9 mouse cellular contexts compared by ENCODE assay signal in the genomic region with DNA sequence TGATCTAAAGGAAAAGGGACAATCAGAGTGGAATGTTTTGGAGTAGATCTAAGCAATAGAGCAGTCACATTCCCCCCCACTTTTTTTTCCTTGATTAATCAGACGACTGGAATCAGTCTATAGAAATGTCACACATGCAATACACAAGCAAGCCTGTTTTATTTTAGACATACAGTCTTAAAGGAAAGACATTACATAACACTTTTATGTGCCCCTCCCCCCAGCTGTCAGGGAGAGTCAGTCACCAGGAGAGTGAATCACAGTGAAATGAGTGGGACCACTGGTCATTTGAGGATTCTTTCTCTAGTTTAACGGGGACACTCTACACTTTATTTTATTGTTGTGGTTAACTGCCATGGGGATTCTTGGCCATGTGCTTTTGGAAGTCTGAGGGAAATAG. TPM values are rescaled to one million over a fixed set of nuclear protein-coding genes. Genes with fewer than 3 reads are reported as not detected.
A peak's percentile ranks its signal among the peaks of the same experiment; 100 is the strongest.
DNase-seq lines count a peak whose midpoint lies in the region; ATAC-seq lines count a peak whose summit lies in the region.
"Had no signal": no experiment of that assay in that cellular context is flagged by ENCODE, and none has a peak within 500 bp of the region (broad histone marks: within the 10 kb centered on the region; RNA-seq: fewer than 3 reads in every experiment).

No protein-coding gene starts in this region.

- H3K9ac ChIP-seq in kidney, embryonic 14.5 days (ENCODE audit: low read depth, low read length): no peak overlapping the region
- no peak overlapping the region; the same call in 1 of the 2 replicates for H3K9ac ChIP-seq in forebrain, embryonic 13.5 days
- no peak overlapping the region for H3K9ac ChIP-seq in limb, embryonic 12.5 days (replicated peaks)
- no peak overlapping the region for H3K9ac ChIP-seq in neural tube, embryonic 14.5 days (replicated peaks; ENCODE audit: low read depth, low read length)

- H3K36me3 ChIP-seq in kidney, embryonic 14.5 days (ENCODE audit: control insufficient read depth, insufficient read depth, low read length): peaks cover 3% of the 10 kb centered on the region; the same call in 1 of the 2 replicates
- 0 out of 2 replicates have a peak, but pooled peaks cover 2% of the 10 kb centered on the region for H3K36me3 ChIP-seq in forebrain, embryonic 13.5 days (ENCODE audit: poor library complexity, severe bottlenecking)
- H3K36me3 ChIP-seq in limb, embryonic 12.5 days: no peaks in the 10 kb centered on the region
- no peaks in the 10 kb centered on the region for H3K36me3 ChIP-seq in neural tube, embryonic 14.5 days (ENCODE audit: control insufficient read depth, insufficient read depth, low read length)

- H3K4me1 ChIP-seq in kidney, embryonic 14.5 days (ENCODE audit: control insufficient read depth, insufficient read depth, low read length): peaks cover 17% of the 10 kb centered on the region
- H3K4me1 ChIP-seq in forebrain, embryonic 13.5 days: peaks cover 17% of the 10 kb centered on the region
- peaks cover 8% of the 10 kb centered on the region for H3K4me1 ChIP-seq in limb, embryonic 12.5 days (replicated peaks)
- H3K4me1 ChIP-seq in neural tube, embryonic 14.5 days (ENCODE audit: control insufficient read depth, insufficient read depth, low read length): 0 out of 2 replicates have a peak, but pooled peaks cover 2% of the 10 kb centered on the region

- H3K4me3 ChIP-seq in kidney, embryonic 14.5 days (ENCODE audit: low read length): peak overlapping the region; percentile 75
- peak overlapping the region; percentile 78 for H3K4me3 ChIP-seq in forebrain, embryonic 13.5 days
- H3K4me3 ChIP-seq in limb, embryonic 12.5 days (replicated peaks): peak overlapping the region; percentile 76; the same call in 1 of the 2 replicates
- peak overlapping the region; percentile 75 for H3K4me3 ChIP-seq in neural tube, embryonic 14.5 days (ENCODE audit: low read depth, low read length)

- H3K27ac ChIP-seq in kidney, embryonic 14.5 days (ENCODE audit: low read depth, low read length): no peak overlapping the region
- no peak overlapping the region for H3K27ac ChIP-seq in forebrain, embryonic 13.5 days
- no peak overlapping the region for H3K27ac ChIP-seq in limb, embryonic 12.5 days
- no peak overlapping the region for H3K27ac ChIP-seq in neural tube, embryonic 14.5 days (ENCODE audit: low read depth, low read length)

- no peaks in the 10 kb centered on the region for H3K9me3 ChIP-seq in kidney, embryonic 14.5 days (ENCODE audit: control insufficient read depth, low read length)
- H3K9me3 ChIP-seq in forebrain, embryonic 13.5 days (replicated peaks): no peaks in the 10 kb centered on the region
- no peaks in the 10 kb centered on the region for H3K9me3 ChIP-seq in limb, embryonic 12.5 days
- no peaks in the 10 kb centered on the region for H3K9me3 ChIP-seq in neural tube, embryonic 14.5 days (ENCODE audit: control insufficient read depth, low read length)

- no peak for DNase-seq in kidney, adult 18-20 months
- no peak for DNase-seq in right cerebral cortex, postnatal 4 days
- DNase-seq in gastrocnemius, postnatal 25 days: no peak

- WGBS in kidney, embryonic 14.5 days: 14% methylated on average over 2 of the region's 2 CpGs
- 5% methylated on average over 2 of the region's 2 CpGs for WGBS in forebrain, embryonic 13.5 days
- 16% methylated on average over 2 of the region's 2 CpGs for WGBS in limb, embryonic 12.5 days
- WGBS in neural tube, embryonic 14.5 days: 8% methylated on average over 2 of the region's 2 CpGs

- peak overlapping the region; percentile 75 for H3K4me2 ChIP-seq in kidney, embryonic 14.5 days (replicated peaks; ENCODE audit: low read depth, low read length)
- peak overlapping the region; percentile 83 for H3K4me2 ChIP-seq in forebrain, embryonic 13.5 days
- peak overlapping the region; percentile 83 for H3K4me2 ChIP-seq in limb, embryonic 12.5 days
- peak overlapping the region; percentile 69 for H3K4me2 ChIP-seq in neural tube, embryonic 14.5 days (ENCODE audit: low read depth, low read length)

- H3K27me3 ChIP-seq in kidney, embryonic 14.5 days (ENCODE audit: control insufficient read depth, insufficient read depth, low read length): no peaks in the 10 kb centered on the region
- H3K27me3 ChIP-seq in forebrain, embryonic 13.5 days: peaks cover 5% of the 10 kb centered on the region; the same call in 1 of the 2 replicates
- H3K27me3 ChIP-seq in limb, embryonic 12.5 days: peaks cover 25% of the 10 kb centered on the region
- H3K27me3 ChIP-seq in neural tube, embryonic 14.5 days (ENCODE audit: control insufficient read depth, insufficient read depth, low read length): no peaks in the 10 kb centered on the region

- ATAC-seq in kidney, embryonic 14.5 days (ENCODE audit: low FRiP score, low TSS enrichment): no peak
- no peak for ATAC-seq in forebrain, embryonic 13.5 days
- ATAC-seq in limb, embryonic 12.5 days (ENCODE audit: insufficient number of reproducible peaks, insufficient read depth, low FRiP score, low TSS enrichment, low read depth): no peak
- ATAC-seq in neural tube, embryonic 14.5 days (ENCODE audit: low read depth): no peak
- no peak for ATAC-seq in erythroblast, adult 5-6 weeks (replicated peaks; ENCODE audit: low FRiP score, poor library complexity, severe bottlenecking)

RNA-seq across cellular contexts. Expression of a gene that starts 2.7 kb away (rescaled TPM):
- 8.5 and 11.4 TPM in 2 replicates for polyA plus RNA-seq in kidney, embryonic 14.5 days (2014; fragmentation: Nextera tagmentation; extraction: Ambion mirVana)
- 9.8 and 10.3 TPM in 2 replicates for polyA plus RNA-seq in forebrain, embryonic 13.5 days (2015; fragmentation: Nextera tagmentation; extraction: Ambion mirVana)
- polyA plus RNA-seq in limb, embryonic 12.5 days (2016; fragmentation: Nextera tagmentation; extraction: Ambion mirVana): 7.0 and 8.2 TPM in 2 replicates
- 11.4 and 11.7 TPM in 2 replicates for polyA plus RNA-seq in neural tube, embryonic 14.5 days (2014; fragmentation: Nextera tagmentation; extraction: Ambion mirVana)
- total RNA-seq in gastrocnemius, postnatal 25 days (2021): 1 to 10 TPM; 1.0 to 1.8 TPM
- total RNA-seq in erythroblast, adult 5-6 weeks (2015; ENCODE audit: low replicate concordance): not detected in 2 replicates
- 0.84 TPM in 1 of 2 replicates, not detected in the other for total RNA-seq in erythroblast, adult 5-6 weeks (2017; ENCODE audit: low replicate concordance)
- total RNA-seq: MEL had no signal
